Mouse (Mus musculus): ENCODE measurements around the gene Cd276. TPM values are rescaled to one million over a fixed set of nuclear protein-coding genes. Genes with fewer than 3 reads are reported as not detected.
A peak's percentile ranks its signal among the peaks of the same experiment; 100 is the strongest.

Cd276 gene
- total and polyA plus RNA-seq, 3 experiments = 0.55 to 1.3 (median 0.78) TPM

- 0 out of 2 replicates have a peak, but pooled peaks have one; percentile 48 for TF ChIP-seq IRF4 (IDR thresholded peaks at IDR 0.05; ENCODE audit: low read depth, low read length)
- TF ChIP-seq CTCF (conservative IDR thresholded peaks at IDR 0.05 in 1 of 2, IDR thresholded peaks at IDR 0.05 in 1 of 2; ENCODE audit: low read depth in 2 of 2, low read length in 2 of 2) = peak; percentile 84 to 85
- TF ChIP-seq MAX (IDR thresholded peaks at IDR 0.05; ENCODE audit: low read length) = no peak
- TF ChIP-seq CHD1 (IDR thresholded peaks at IDR 0.05; ENCODE audit: low read depth, low read length) = no peak
- TF ChIP-seq MEF2A (IDR thresholded peaks at IDR 0.05; ENCODE audit: borderline replicate concordance, low read depth, low read length) = 0 out of 2 replicates have a peak, but pooled peaks have one; percentile 18
- peak; percentile 63 for TF ChIP-seq RAD21 (IDR thresholded peaks at IDR 0.05; ENCODE audit: low read depth, low read length)
- TF ChIP-seq SMC3 (IDR thresholded peaks at IDR 0.05; ENCODE audit: low read depth, low read length) = peak; percentile 78
- TF ChIP-seq NELFE (IDR thresholded peaks at IDR 0.05; ENCODE audit: low read depth, low read length) = peak; percentile 20; the same call in 1 of the 2 replicates
- Histone ChIP-seq H3K9ac (ENCODE audit: insufficient read depth, low read depth) (no peak overlapping the region), H3K4me1 (ENCODE audit: control insufficient read depth in 1 of 2, insufficient read depth in 2 of 2) (peaks cover 27 to 76% of the 10 kb centered on the region in 2 experiments), H3K4me3 (replicated peaks in 1 of 3; ENCODE audit: low read depth in 2 of 3, low read length in 2 of 3, poor library complexity in 1 of 3) (no peak overlapping the region), H3K36me3 (replicated peaks in 1 of 2; ENCODE audit: control insufficient read depth in 1 of 2, insufficient read depth in 1 of 2, low read length in 1 of 2) (no peaks in the 10 kb centered on the region), H3K79me2 (replicated peaks; ENCODE audit: control insufficient read depth, extremely low read depth, insufficient read depth, poor library complexity, severe bottlenecking) (no peaks in the 10 kb centered on the region), H3K27ac (ENCODE audit: insufficient read depth, low read depth) (no peak overlapping the region), H3K27me3 (replicated peaks) (peaks cover 2% of the 10 kb centered on the region), H3K9me3 (replicated peaks; ENCODE audit: low read length) (peaks cover 6% of the 10 kb centered on the region), H3K4me2 (ENCODE audit: insufficient read depth, low read depth, poor library complexity, severe bottlenecking) (no peak overlapping the region)
- peak; percentile 89 for DNase-seq (ENCODE audit: extremely low read depth)
- dilution Hi-C loops (cut with MboI; ENCODE audit: extremely low pct_ligation_motif_present, extremely low pct_unique_long_range_greater_than_20kb, low sequenced_read_pairs) (no loop called here), in situ Hi-C loops (cut with MboI; ENCODE audit: low pct_ligation_motif_present, low pct_unique_long_range_greater_than_20kb, low sequenced_read_pairs) (loop anchor here (5.0 kb wide), 2 partner anchors 37 to 197 kb away; no protein-coding TSS in a partner anchor)
Measured at GRCm38 (mm10) chr9:58534766-58535165, 20.5 kb downstream of the Cd276 start.

DNA sequence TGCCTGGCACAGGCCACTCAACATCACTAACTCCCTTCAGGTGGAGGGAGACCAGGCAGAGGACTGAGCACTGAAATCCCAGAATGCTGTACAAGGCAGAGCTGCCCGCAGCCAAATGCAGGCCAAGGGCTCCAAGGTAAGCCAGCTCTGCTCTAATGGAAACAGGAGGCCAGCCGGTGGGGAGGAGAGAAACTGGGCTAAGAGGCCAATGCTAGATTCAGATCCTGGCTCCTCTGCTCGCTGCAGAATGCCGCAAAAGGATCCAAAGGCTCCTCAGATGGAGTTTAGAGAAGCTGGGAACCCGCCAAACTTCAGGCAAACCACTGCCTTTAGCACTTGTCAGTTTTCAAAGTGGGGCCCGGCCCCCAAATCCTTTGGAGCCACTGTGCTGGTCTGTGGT lies 21.9 kb downstream of the Cd276 start:
- Histone ChIP-seq H3K79me2 (replicated peaks; ENCODE audit: control insufficient read depth, extremely low read depth, insufficient read depth, poor library complexity, severe bottlenecking) (no peaks in the 10 kb centered on the region), H3K4me3 (replicated peaks in 1 of 3; ENCODE audit: low read depth in 2 of 3, low read length in 2 of 3, poor library complexity in 1 of 3) (no peak overlapping the region), H3K4me1 (ENCODE audit: control insufficient read depth in 1 of 2, insufficient read depth in 2 of 2) (peaks cover 27 to 73% of the 10 kb centered on the region in 2 experiments), H3K36me3 (replicated peaks in 1 of 2; ENCODE audit: control insufficient read depth in 1 of 2, insufficient read depth in 1 of 2, low read length in 1 of 2) (no peaks in the 10 kb centered on the region), H3K9ac (ENCODE audit: insufficient read depth, low read depth) (no peak overlapping the region), H3K27me3 (replicated peaks) (peaks cover 2% of the 10 kb centered on the region), H3K27ac (ENCODE audit: insufficient read depth, low read depth) (no peak overlapping the region), H3K4me2 (ENCODE audit: insufficient read depth, low read depth, poor library complexity, severe bottlenecking) (no peak overlapping the region), H3K9me3 (replicated peaks; ENCODE audit: low read length) (no peaks in the 10 kb centered on the region)
- in situ Hi-C loops (cut with MboI; ENCODE audit: low pct_ligation_motif_present, low pct_unique_long_range_greater_than_20kb, low sequenced_read_pairs) = loop anchor here (5.0 kb wide), 1 partner anchor 36 kb away; no protein-coding TSS in a partner anchor
- no peak for DNase-seq (ENCODE audit: extremely low read depth)
- dilution Hi-C loops (cut with MboI; ENCODE audit: extremely low pct_ligation_motif_present, extremely low pct_unique_long_range_greater_than_20kb, low sequenced_read_pairs) = no loop called here
- TF ChIP-seq POLR2AphosphoS2 (IDR thresholded peaks at IDR 0.05; ENCODE audit: low read depth, low read length) = no peak
- no peak for TF ChIP-seq IRF4 (IDR thresholded peaks at IDR 0.05; ENCODE audit: low read depth, low read length)
- TF ChIP-seq ETS1 (conservative IDR thresholded peaks at IDR 0.05; ENCODE audit: low read depth, low read length) = no peak
- no peak for TF ChIP-seq MYC (IDR thresholded peaks at IDR 0.05; ENCODE audit: low read depth, low read length)
- no peak for TF ChIP-seq SMC3 (IDR thresholded peaks at IDR 0.05; ENCODE audit: low read depth, low read length)
- no peak for TF ChIP-seq PAX5 (IDR thresholded peaks at IDR 0.05; ENCODE audit: low read length)
- no peak for TF ChIP-seq MXI1 (IDR thresholded peaks at IDR 0.05; ENCODE audit: low read depth, low read length)
- TF ChIP-seq RCOR1 (conservative IDR thresholded peaks at IDR 0.05; ENCODE audit: low read depth, low read length) = no peak
- TF ChIP-seq UBTF (IDR thresholded peaks at IDR 0.05; ENCODE audit: low read depth, low read length) = no peak
- TF ChIP-seq MAX (IDR thresholded peaks at IDR 0.05; ENCODE audit: low read length) = no peak
- TF ChIP-seq JUN (IDR thresholded peaks at IDR 0.05; ENCODE audit: insufficient read depth, low read depth, low read length) = no peak
- TF ChIP-seq MAZ (IDR thresholded peaks at IDR 0.05; ENCODE audit: low read depth, low read length) = no peak
- no peak for TF ChIP-seq NELFE (IDR thresholded peaks at IDR 0.05; ENCODE audit: low read depth, low read length)
